Mouse (Mus musculus): ENCODE data around the gene Prps1l3. TPM values are rescaled to one million over a fixed set of nuclear protein-coding genes. Genes with fewer than 3 reads are reported as not detected.

The Prps1l3 gene
- polyA plus RNA-seq, 1 experiment from 2014 or later: 21.5 TPM

DNA sequence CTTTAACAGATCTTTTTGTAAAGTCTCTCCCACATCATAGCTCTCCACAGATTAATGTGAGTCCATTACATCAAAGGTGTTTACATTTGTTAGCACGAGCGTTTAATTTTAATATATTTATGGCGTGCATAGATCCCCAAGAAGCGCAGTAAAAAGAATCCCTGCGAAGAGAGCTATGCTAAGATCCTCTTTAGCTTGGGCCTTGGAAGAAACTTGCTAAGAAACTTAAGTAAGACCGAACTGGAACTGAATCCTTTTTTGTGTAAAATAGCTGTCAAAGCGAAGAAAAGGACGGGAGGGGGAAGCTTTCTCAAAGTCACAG lies 34.0 kb upstream of the Prps1l3 start:
- no peaks in the 10 kb centered on the region for H3K36me3 ChIP-seq (ENCODE audit: control insufficient read depth, insufficient read depth)
- no peaks in the 10 kb centered on the region for H3K4me1 ChIP-seq (replicated peaks; ENCODE audit: control insufficient read depth, insufficient read depth, low read length)
- no peak overlapping the region for H3K27ac ChIP-seq (ENCODE audit: low read depth, low read length)
- 30% methylated on average over 8 of the region's 8 CpGs for WGBS
- H3K27me3 ChIP-seq (replicated peaks; ENCODE audit: control insufficient read depth, insufficient read depth, low read length): peaks cover 3% of the 10 kb centered on the region; the same call in 1 of the 2 replicates
- H3K4me3 ChIP-seq (ENCODE audit: low read depth, low read length): peak overlapping the region; percentile 53
- TF ChIP-seq CTCF (IDR thresholded peaks at IDR 0.05; ENCODE audit: low read depth): no peak
- no peak overlapping the region for H3K9ac ChIP-seq (ENCODE audit: low read depth, low read length)
- no peaks in the 10 kb centered on the region for H3K9me3 ChIP-seq (ENCODE audit: control insufficient read depth)
- ATAC-seq: no peak
- H3K4me2 ChIP-seq (replicated peaks; ENCODE audit: low read depth): peak overlapping the region; percentile 87

DNA sequence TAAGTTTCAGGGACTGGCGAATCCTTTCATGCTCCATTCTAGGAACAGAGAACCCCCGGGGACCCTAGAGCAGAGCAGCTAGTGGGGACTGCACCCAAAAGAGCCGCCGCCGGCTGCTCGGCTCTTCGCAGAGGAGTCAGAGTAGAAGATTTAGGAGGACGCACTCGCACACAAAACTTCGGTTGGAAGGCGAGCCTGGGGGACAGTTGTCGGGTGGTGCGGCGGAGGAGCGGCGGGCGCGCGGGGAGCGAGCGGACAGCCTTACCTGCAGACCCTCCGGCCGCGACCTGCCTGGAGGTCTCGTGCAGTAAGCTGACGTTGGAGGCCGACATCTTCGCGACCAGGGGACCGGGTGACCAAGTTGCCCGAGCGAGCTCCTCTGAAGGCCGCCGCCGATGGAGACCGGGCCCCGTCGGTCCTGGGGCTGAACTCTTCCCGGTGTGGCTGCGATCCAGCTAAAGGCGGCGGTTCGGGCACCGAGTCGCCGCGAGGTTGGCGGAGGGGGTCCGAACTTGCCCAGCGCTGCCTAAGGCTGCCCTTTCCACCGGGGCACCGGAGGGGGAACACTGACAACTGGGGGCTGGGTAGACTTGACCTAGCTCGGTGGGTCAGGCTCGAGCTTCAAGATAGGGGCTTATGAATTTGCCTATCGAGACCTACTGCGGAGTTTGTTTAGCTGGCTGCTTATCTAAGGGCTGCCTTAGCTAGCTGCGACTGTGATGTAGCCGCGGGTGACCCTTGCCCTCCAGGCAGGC lies 33.4 kb upstream of the Prps1l3 start:
- WGBS: 3% methylated on average over 56 of the region's 59 CpGs
- no peak overlapping the region for H3K27ac ChIP-seq (ENCODE audit: low read depth, low read length)

DNA sequence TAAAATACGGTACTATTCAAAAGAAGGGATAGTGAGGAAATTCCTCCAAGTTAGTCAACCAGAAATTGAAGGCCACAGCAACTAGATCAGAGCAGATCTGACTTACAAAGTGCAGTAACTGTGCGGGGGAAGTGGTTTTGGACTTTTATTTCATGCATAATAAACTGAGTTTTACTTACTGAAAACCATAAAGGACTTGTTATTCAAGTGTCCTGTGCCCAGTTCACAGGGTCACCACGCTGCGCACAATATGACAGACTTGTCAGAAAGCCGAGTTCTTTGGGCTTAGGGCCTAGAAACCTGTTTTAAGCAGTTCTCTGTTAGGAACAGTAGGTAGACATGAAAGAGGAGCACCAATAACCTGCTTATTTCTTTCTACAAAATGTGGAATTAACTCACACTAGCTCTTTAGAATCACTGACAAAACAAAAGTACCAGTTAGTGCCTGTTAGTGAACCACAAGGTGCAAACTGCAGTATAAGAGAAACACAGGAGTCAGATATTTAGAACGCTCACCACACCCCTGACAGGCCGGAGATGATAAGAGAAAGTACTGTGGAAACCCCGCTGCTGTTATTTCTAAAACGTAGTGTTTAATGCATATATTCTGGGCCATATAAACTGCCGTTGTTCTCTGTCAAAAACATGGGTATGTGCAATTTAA lies 32.7 kb upstream of the Prps1l3 start, which contains the start of gene Slc25a21:
Gene Slc25a21, minus strand, starts transcription at position 110 of the 664 bp plus-strand sequence.
- Histone ChIP-seq H3K36me3 (ENCODE audit: control insufficient read depth, insufficient read depth) (no peaks in the 10 kb centered on the region), H3K27me3 (replicated peaks; ENCODE audit: control insufficient read depth, insufficient read depth, low read length) (peaks cover 3% of the 10 kb centered on the region; the same call in 1 of the 2 replicates), H3K9ac (ENCODE audit: low read depth, low read length) (peak within 1 kb of the TSS; percentile 37), H3K4me3 (ENCODE audit: low read depth, low read length) (peak within 1 kb of the TSS; percentile 53), H3K9me3 (ENCODE audit: control insufficient read depth) (no peaks in the 10 kb centered on the region), H3K4me2 (replicated peaks; ENCODE audit: low read depth) (peak within 1 kb of the TSS; percentile 87), H3K27ac (ENCODE audit: low read depth, low read length) (no peak within 1 kb of the TSS), H3K4me1 (replicated peaks; ENCODE audit: control insufficient read depth, insufficient read depth, low read length) (no peaks in the 10 kb centered on the region)
- ATAC-seq: no peak
- 70% methylated on average over 10 of the region's 10 CpGs for WGBS
- TF ChIP-seq CTCF (IDR thresholded peaks at IDR 0.05; ENCODE audit: low read depth): no peak

More for the DNA sequence above, 33.4 kb upstream of the Prps1l3 start:
- Histone ChIP-seq H3K9ac (ENCODE audit: low read depth, low read length) (peak overlapping the region; percentile 37), H3K9me3 (ENCODE audit: control insufficient read depth) (no peaks in the 10 kb centered on the region), H3K27me3 (replicated peaks; ENCODE audit: control insufficient read depth, insufficient read depth, low read length) (peaks cover 3% of the 10 kb centered on the region; the same call in 1 of the 2 replicates), H3K36me3 (ENCODE audit: control insufficient read depth, insufficient read depth) (no peaks in the 10 kb centered on the region), H3K4me1 (replicated peaks; ENCODE audit: control insufficient read depth, insufficient read depth, low read length) (no peaks in the 10 kb centered on the region), H3K4me2 (replicated peaks; ENCODE audit: low read depth) (peak overlapping the region; percentile 87), H3K4me3 (ENCODE audit: low read depth, low read length) (peak overlapping the region; percentile 53)
- peak; percentile 31; the same call in 1 of the 2 replicates for ATAC-seq
- TF ChIP-seq CTCF (IDR thresholded peaks at IDR 0.05; ENCODE audit: low read depth): no peak

DNA sequence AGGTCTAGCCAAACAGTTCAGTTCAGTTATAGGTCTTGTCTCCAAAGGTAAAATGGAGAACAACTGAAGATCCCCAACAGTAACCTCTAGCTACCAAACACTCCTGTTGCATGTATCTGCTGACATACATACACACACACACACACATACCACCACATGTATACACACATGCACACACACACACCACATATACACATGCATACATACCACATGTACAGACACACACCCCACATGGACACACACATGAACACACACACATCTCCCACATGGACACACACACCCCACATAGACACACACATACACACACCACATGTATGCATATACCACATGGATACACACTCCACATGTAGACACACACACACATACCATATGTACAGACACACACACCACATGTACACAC lies 31.9 kb upstream of the Prps1l3 start:
- no peaks in the 10 kb centered on the region for H3K36me3 ChIP-seq (ENCODE audit: control insufficient read depth, insufficient read depth)
- no peaks in the 10 kb centered on the region for H3K4me1 ChIP-seq (replicated peaks; ENCODE audit: control insufficient read depth, insufficient read depth, low read length)
- H3K27me3 ChIP-seq (replicated peaks; ENCODE audit: control insufficient read depth, insufficient read depth, low read length): peaks cover 3% of the 10 kb centered on the region; the same call in 1 of the 2 replicates
- H3K27ac ChIP-seq (ENCODE audit: low read depth, low read length): no peak overlapping the region
- no peak overlapping the region for H3K9ac ChIP-seq (ENCODE audit: low read depth, low read length)
- H3K4me2 ChIP-seq (replicated peaks; ENCODE audit: low read depth): no peak overlapping the region
- no peaks in the 10 kb centered on the region for H3K9me3 ChIP-seq (ENCODE audit: control insufficient read depth)
- H3K4me3 ChIP-seq (ENCODE audit: low read depth, low read length): no peak overlapping the region
- TF ChIP-seq CTCF (IDR thresholded peaks at IDR 0.05; ENCODE audit: low read depth): no peak
- ATAC-seq: no peak

DNA sequence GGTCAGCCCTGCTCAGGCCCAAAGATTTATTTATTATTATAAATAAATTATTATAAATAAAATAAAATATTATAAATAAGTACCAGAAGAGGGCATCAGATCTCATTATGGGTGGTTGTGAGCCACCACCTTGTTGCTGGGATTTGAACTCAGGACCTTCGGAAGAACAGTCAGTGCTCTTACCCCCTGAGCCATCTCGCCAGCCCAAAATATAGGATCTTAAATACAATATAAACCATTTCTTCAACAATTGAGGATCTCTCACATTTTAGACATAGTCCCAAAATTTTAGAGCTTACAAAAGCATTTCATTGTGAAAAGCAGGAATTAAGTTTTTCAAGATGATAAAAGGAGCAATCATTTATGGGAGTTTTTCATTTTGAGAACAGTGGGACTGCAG lies 30.8 kb upstream of the Prps1l3 start:
- 95% methylated on average over 2 of the region's 2 CpGs for WGBS
- no peak for ATAC-seq

DNA sequence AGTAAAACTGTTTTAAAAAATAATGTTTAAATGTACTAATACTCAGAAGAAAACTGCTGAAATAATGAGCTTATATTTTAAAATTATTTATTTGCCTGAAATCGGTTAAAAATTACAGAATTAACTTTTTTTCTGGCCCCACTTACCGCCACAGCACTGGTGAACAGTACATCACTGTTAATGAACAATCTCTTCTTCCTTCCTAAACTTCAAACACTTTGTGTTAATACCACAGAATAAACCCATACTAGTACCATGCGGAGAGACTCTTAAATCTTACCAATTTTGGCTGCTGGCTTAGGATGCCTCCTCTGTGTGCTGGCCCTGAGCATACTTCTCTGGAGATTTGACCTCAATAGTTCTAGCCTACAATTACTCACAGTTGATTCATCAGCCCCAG lies 28.3 kb upstream of the Prps1l3 start:
- Histone ChIP-seq H3K9me3 (ENCODE audit: control insufficient read depth) (no peaks in the 10 kb centered on the region), H3K9ac (ENCODE audit: low read depth, low read length) (no peak overlapping the region), H3K27ac (ENCODE audit: low read depth, low read length) (no peak overlapping the region), H3K4me1 (replicated peaks; ENCODE audit: control insufficient read depth, insufficient read depth, low read length) (no peaks in the 10 kb centered on the region), H3K36me3 (ENCODE audit: control insufficient read depth, insufficient read depth) (no peaks in the 10 kb centered on the region), H3K4me3 (ENCODE audit: low read depth, low read length) (no peak overlapping the region), H3K27me3 (replicated peaks; ENCODE audit: control insufficient read depth, insufficient read depth, low read length) (no peaks in the 10 kb centered on the region), H3K4me2 (replicated peaks; ENCODE audit: low read depth) (no peak overlapping the region)
- TF ChIP-seq CTCF (IDR thresholded peaks at IDR 0.05; ENCODE audit: low read depth): no peak
- WGBS: 89% methylated on average over 3 of the region's 3 CpGs
- ATAC-seq: no peak

More for the DNA sequence above, 30.8 kb upstream of the Prps1l3 start:
- Histone ChIP-seq H3K9me3 (ENCODE audit: control insufficient read depth) (no peaks in the 10 kb centered on the region), H3K27ac (ENCODE audit: low read depth, low read length) (no peak overlapping the region), H3K4me1 (replicated peaks; ENCODE audit: control insufficient read depth, insufficient read depth, low read length) (no peaks in the 10 kb centered on the region), H3K36me3 (ENCODE audit: control insufficient read depth, insufficient read depth) (no peaks in the 10 kb centered on the region), H3K27me3 (replicated peaks; ENCODE audit: control insufficient read depth, insufficient read depth, low read length) (peaks cover 3% of the 10 kb centered on the region; the same call in 1 of the 2 replicates), H3K9ac (ENCODE audit: low read depth, low read length) (no peak overlapping the region), H3K4me3 (ENCODE audit: low read depth, low read length) (no peak overlapping the region), H3K4me2 (replicated peaks; ENCODE audit: low read depth) (no peak overlapping the region)
- no peak for TF ChIP-seq CTCF (IDR thresholded peaks at IDR 0.05; ENCODE audit: low read depth)

Data from intestine, postnatal 0 days (tissue).